20 mouse cellular contexts compared by ENCODE assay signal in genomic region chr6:140268315-140269070, GRCm38 (mm10).
DNase-seq lines count a peak whose midpoint lies in the region; ATAC-seq and TF ChIP-seq lines count a peak whose summit lies in the region.
"Had no signal": no experiment of that assay in that cellular context is flagged by ENCODE, and none has a peak within 500 bp of the region (broad histone marks: within the 10 kb centered on the region; RNA-seq: fewer than 3 reads in every experiment).

No protein-coding gene starts in this region.

- no peak overlapping the region for H3K4me2 ChIP-seq in forebrain, embryonic 13.5 days
- H3K4me2 ChIP-seq in forebrain, embryonic 12.5 days: no peak overlapping the region
- H3K4me2 ChIP-seq in forebrain, embryonic 14.5 days (ENCODE audit: low read length): no peak overlapping the region
- H3K4me2 ChIP-seq in limb, embryonic 14.5 days (replicated peaks; ENCODE audit: low read depth, low read length, severe bottlenecking): no peak overlapping the region
- H3K4me2 ChIP-seq: heart, embryonic 12.5 days; liver, embryonic 13.5 days; midbrain, embryonic 15.5 days had no signal

- H3K4me3 ChIP-seq in forebrain, embryonic 13.5 days: no peak overlapping the region
- no peak overlapping the region for H3K4me3 ChIP-seq in forebrain, embryonic 12.5 days (replicated peaks)
- no peak overlapping the region for H3K4me3 ChIP-seq in forebrain, embryonic 14.5 days (ENCODE audit: low read depth, low read length)
- H3K4me3 ChIP-seq in limb, embryonic 14.5 days (replicated peaks; ENCODE audit: low read length): no peak overlapping the region
- H3K4me3 ChIP-seq: erythroblast, embryonic 14.5 days; heart, embryonic 12.5 days; liver, embryonic 13.5 days; megakaryocyte, embryonic 14.5 days; midbrain, embryonic 15.5 days had no signal

- ATAC-seq in forebrain, embryonic 13.5 days: peak; percentile 68; the same call in 1 of the 2 replicates
- ATAC-seq in forebrain, embryonic 12.5 days (ENCODE audit: low FRiP score): no peak
- ATAC-seq in forebrain, embryonic 14.5 days: no peak
- ATAC-seq in limb, embryonic 14.5 days (ENCODE audit: low FRiP score, low read depth): no peak
- ATAC-seq: hindbrain, embryonic 16.5 days; lung, postnatal 0 days had no signal

- TF ChIP-seq POLR2A in limb, embryonic 14.5 days (IDR thresholded peaks at IDR 0.05; ENCODE audit: borderline replicate concordance, extremely low read depth, insufficient read depth, insufficient read length): no peak

- H3K36me3 ChIP-seq in forebrain, embryonic 13.5 days (ENCODE audit: poor library complexity, severe bottlenecking): no peaks in the 10 kb centered on the region
- no peaks in the 10 kb centered on the region for H3K36me3 ChIP-seq in forebrain, embryonic 12.5 days (replicated peaks)
- H3K36me3 ChIP-seq in forebrain, embryonic 14.5 days (ENCODE audit: control insufficient read depth, insufficient read depth, low read length): no peaks in the 10 kb centered on the region
- no peaks in the 10 kb centered on the region for H3K36me3 ChIP-seq in limb, embryonic 14.5 days (ENCODE audit: control insufficient read depth, insufficient read depth, low read length)
- H3K36me3 ChIP-seq: heart, embryonic 12.5 days; liver, embryonic 13.5 days; midbrain, embryonic 15.5 days had no signal

- peaks cover 12% of the 10 kb centered on the region for H3K4me1 ChIP-seq in forebrain, embryonic 13.5 days
- peaks cover 13% of the 10 kb centered on the region; the same call in 1 of the 2 replicates for H3K4me1 ChIP-seq in forebrain, embryonic 12.5 days
- no peaks in the 10 kb centered on the region; the same call in 1 of the 2 replicates for H3K4me1 ChIP-seq in forebrain, embryonic 14.5 days (ENCODE audit: control insufficient read depth, insufficient read depth, low read length)
- H3K4me1 ChIP-seq in limb, embryonic 14.5 days (ENCODE audit: control insufficient read depth, insufficient read depth, low read length): no peaks in the 10 kb centered on the region
- H3K4me1 ChIP-seq: heart, embryonic 12.5 days; liver, embryonic 13.5 days; megakaryocyte, embryonic 14.5 days; midbrain, embryonic 15.5 days had no signal

- peak; percentile 22 for DNase-seq in embryo, embryonic 11 days
- peak; percentile 51 for DNase-seq in forebrain, embryonic 14.5 days (ENCODE audit: low spot score)
- DNase-seq in limb, embryonic 14.5 days (ENCODE audit: low spot score): no peak
- DNase-seq in Muller cell, postnatal 12 days (ENCODE audit: inconsistent ontology term): no peak
- no peak for DNase-seq in urinary bladder, postnatal 25 days (ENCODE audit: low spot score)
- DNase-seq: adrenal gland, adult 2 months; cerebellum, adult 11-12 months; cerebellum, postnatal 36 days; kidney, adult 8-10 months; kidney, postnatal 25 days; liver, embryonic 13.5 days had no signal

- H3K27ac ChIP-seq in forebrain, embryonic 13.5 days: no peak overlapping the region
- no peak overlapping the region for H3K27ac ChIP-seq in forebrain, embryonic 12.5 days
- H3K27ac ChIP-seq in forebrain, embryonic 14.5 days (ENCODE audit: low read depth, low read length): no peak overlapping the region
- 0 out of 2 replicates have a peak overlapping the region, but pooled peaks have one; percentile 8 for H3K27ac ChIP-seq in limb, embryonic 14.5 days (replicated peaks; ENCODE audit: low read depth, low read length)
- H3K27ac ChIP-seq: liver, embryonic 13.5 days; midbrain, embryonic 15.5 days had no signal

- 38% methylated on average over 11 of the region's 11 CpGs for WGBS in forebrain, embryonic 13.5 days
- WGBS in forebrain, embryonic 12.5 days: 41% methylated on average over 11 of the region's 11 CpGs
- WGBS in forebrain, embryonic 14.5 days: 38% methylated on average over 11 of the region's 11 CpGs
- WGBS in limb, embryonic 14.5 days: 33% methylated on average over 11 of the region's 11 CpGs

- H3K9ac ChIP-seq in forebrain, embryonic 13.5 days: no peak overlapping the region
- H3K9ac ChIP-seq in forebrain, embryonic 12.5 days: no peak overlapping the region
- H3K9ac ChIP-seq in forebrain, embryonic 14.5 days (ENCODE audit: low read length): no peak overlapping the region
- H3K9ac ChIP-seq in limb, embryonic 14.5 days (ENCODE audit: low read depth, low read length, severe bottlenecking): no peak overlapping the region
- H3K9ac ChIP-seq: heart, embryonic 12.5 days; liver, embryonic 13.5 days; midbrain, embryonic 15.5 days had no signal

- no peaks in the 10 kb centered on the region for H3K9me3 ChIP-seq in forebrain, embryonic 13.5 days (replicated peaks)
- H3K9me3 ChIP-seq in forebrain, embryonic 12.5 days: no peaks in the 10 kb centered on the region
- H3K9me3 ChIP-seq in forebrain, embryonic 14.5 days (replicated peaks; ENCODE audit: control insufficient read depth, low read length): no peaks in the 10 kb centered on the region
- H3K9me3 ChIP-seq in limb, embryonic 14.5 days (ENCODE audit: control insufficient read depth, low read length): 0 out of 2 replicates have a peak, but pooled peaks cover 3% of the 10 kb centered on the region
- H3K9me3 ChIP-seq: heart, embryonic 12.5 days; liver, embryonic 13.5 days; midbrain, embryonic 15.5 days had no signal

- no peaks in the 10 kb centered on the region for H3K27me3 ChIP-seq in forebrain, embryonic 13.5 days
- no peaks in the 10 kb centered on the region for H3K27me3 ChIP-seq in forebrain, embryonic 12.5 days
- H3K27me3 ChIP-seq in forebrain, embryonic 14.5 days (replicated peaks; ENCODE audit: control insufficient read depth, insufficient read depth, low read length): no peaks in the 10 kb centered on the region
- H3K27me3 ChIP-seq in limb, embryonic 14.5 days (ENCODE audit: control insufficient read depth, insufficient read depth, low read length): no peaks in the 10 kb centered on the region
- H3K27me3 ChIP-seq: CH12.LX; heart, embryonic 12.5 days; liver, embryonic 13.5 days; megakaryocyte, embryonic 14.5 days; midbrain, embryonic 15.5 days had no signal

Comparison
In these comparisons a context has a peak if more than half of its experiments do, and no peak if none do; other contexts are left out.
1. DNase-seq: peak in embryo, embryonic 11 days (single experiment) and forebrain, embryonic 14.5 days (single experiment); none in limb, embryonic 14.5 days (single experiment), Muller cell, postnatal 12 days (single experiment) and urinary bladder, postnatal 25 days (single experiment).